Mouse (Mus musculus): Measurements from ENCODE around the gene Tcf20. TPM values are rescaled to one million over a fixed set of nuclear protein-coding genes. Genes with fewer than 3 reads are reported as not detected.
"Not testable (repeated sequence)": the region's sequence is repeated elsewhere in the genome, so short reads cannot be mapped to it uniquely, and the experiment has no call there.

Gene Tcf20
- polyA plus RNA-seq, 1 experiment, result 13.0 TPM

DNA sequence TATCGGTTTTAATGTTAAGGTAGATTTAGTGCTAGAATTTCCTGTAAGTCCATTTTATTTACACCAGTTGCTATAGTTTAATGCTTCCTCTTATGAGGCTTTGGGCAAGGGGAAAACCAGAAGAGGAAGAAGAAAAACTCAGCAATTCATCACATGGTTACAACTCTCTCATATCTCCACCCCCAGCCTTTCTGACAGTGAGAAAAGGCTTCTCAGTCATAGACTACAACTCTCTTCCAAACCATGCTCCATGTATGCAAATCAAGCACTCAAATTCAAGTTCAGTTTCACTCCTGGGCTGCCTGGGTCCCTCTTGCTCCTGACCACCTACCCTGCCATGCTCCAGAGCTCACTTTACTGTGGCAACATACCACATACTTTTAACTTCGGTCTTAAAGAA lies 99.2 kb downstream of the Tcf20 start:
- H3K36me3 ChIP-seq (ENCODE audit: control insufficient read depth, insufficient read depth), result no peaks in the 10 kb centered on the region
- no peaks in the 10 kb centered on the region for H3K27me3 ChIP-seq (ENCODE audit: control insufficient read depth, insufficient read depth, insufficient read length)
- no peak for TF ChIP-seq FOSL1 (IDR thresholded peaks at IDR 0.05; ENCODE audit: insufficient read depth, low read length, poor library complexity, severe bottlenecking)
- TF ChIP-seq CTCF (IDR thresholded peaks at IDR 0.05; ENCODE audit: control insufficient read depth, insufficient read depth, insufficient read length), result no peak
- H3K79me2 ChIP-seq (ENCODE audit: control insufficient read depth, insufficient read depth), result peaks cover 97% of the 10 kb centered on the region
- no peak overlapping the region for H3K4me3 ChIP-seq (ENCODE audit: insufficient read depth, poor library complexity, severe bottlenecking)
- peaks cover 81% of the 10 kb centered on the region for H3K79me3 ChIP-seq (ENCODE audit: low read depth)
- H3ac ChIP-seq (ENCODE audit: control insufficient read depth, insufficient read length, low read depth), result no peak overlapping the region

- H3ac ChIP-seq (ENCODE audit: control insufficient read depth, insufficient read length, low read depth), result no peak overlapping the region
- H3K36me3 ChIP-seq (ENCODE audit: control insufficient read depth, insufficient read depth), result no peaks in the 10 kb centered on the region
- no peak for TF ChIP-seq FOSL1 (IDR thresholded peaks at IDR 0.05; ENCODE audit: insufficient read depth, low read length, poor library complexity, severe bottlenecking)
- no peak for TF ChIP-seq CEBPB (IDR thresholded peaks at IDR 0.05; ENCODE audit: low read depth)
- TF ChIP-seq MYOD1 (IDR thresholded peaks at IDR 0.05; ENCODE audit: control insufficient read depth, insufficient read length, low read depth), result no peak
- TF ChIP-seq MYOG (IDR thresholded peaks at IDR 0.05; ENCODE audit: control insufficient read depth, extremely low read depth, insufficient read length), result no peak
- TF ChIP-seq USF1 (IDR thresholded peaks at IDR 0.05; ENCODE audit: low read depth), result no peak
- TF ChIP-seq CTCF (IDR thresholded peaks at IDR 0.05; ENCODE audit: control insufficient read depth, insufficient read depth, insufficient read length), result no peak
- no peak for TF ChIP-seq MAX (IDR thresholded peaks at IDR 0.05)
- H3K4me3 ChIP-seq (ENCODE audit: insufficient read depth, poor library complexity, severe bottlenecking), result no peak overlapping the region
- H3K79me3 ChIP-seq (ENCODE audit: low read depth), result peaks cover 71% of the 10 kb centered on the region
- no peaks in the 10 kb centered on the region for H3K27me3 ChIP-seq (ENCODE audit: control insufficient read depth, insufficient read depth, insufficient read length)
- peaks cover 93% of the 10 kb centered on the region for H3K79me2 ChIP-seq (ENCODE audit: control insufficient read depth, insufficient read depth)
Measured at GRCm38 (mm10) chr15:82877309-82877708, 110.4 kb downstream of the Tcf20 start.

DNA sequence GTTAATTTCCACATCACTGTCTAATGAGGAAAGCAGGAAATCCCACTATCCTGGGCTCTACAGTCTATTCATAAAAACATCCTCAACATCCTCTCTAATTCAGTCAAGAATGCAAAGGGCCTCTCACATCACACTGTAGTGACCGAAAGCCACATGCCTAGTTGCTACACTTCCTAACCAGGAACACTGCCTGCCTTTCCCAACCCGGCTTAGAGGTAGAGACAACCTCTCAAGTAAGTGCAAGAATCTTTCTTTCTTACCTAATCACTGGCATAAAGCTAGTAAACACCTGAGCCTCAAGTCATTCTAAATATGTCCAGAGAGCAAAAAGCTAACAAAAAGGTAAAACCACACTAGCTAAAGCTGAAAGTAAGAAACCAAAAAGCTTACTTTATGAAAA lies 110.8 kb downstream of the Tcf20 start:
- Histone ChIP-seq H3K36me3 (ENCODE audit: control insufficient read depth, insufficient read depth) (no peaks in the 10 kb centered on the region), H3K4me3 (ENCODE audit: insufficient read depth, poor library complexity, severe bottlenecking) (no peak overlapping the region), H3K27me3 (ENCODE audit: control insufficient read depth, insufficient read depth, insufficient read length) (no peaks in the 10 kb centered on the region), H3K79me3 (ENCODE audit: low read depth) (peaks cover 71% of the 10 kb centered on the region), H3ac (ENCODE audit: control insufficient read depth, insufficient read length, low read depth) (no peak overlapping the region), H3K79me2 (ENCODE audit: control insufficient read depth, insufficient read depth) (peaks cover 93% of the 10 kb centered on the region)
- TF ChIP-seq MYOD1 (IDR thresholded peaks at IDR 0.05; ENCODE audit: control insufficient read depth, insufficient read length, low read depth) (no peak), MYOG (IDR thresholded peaks at IDR 0.05; ENCODE audit: control insufficient read depth, extremely low read depth, insufficient read length) (no peak), USF1 (IDR thresholded peaks at IDR 0.05; ENCODE audit: low read depth) (no peak), CEBPB (IDR thresholded peaks at IDR 0.05; ENCODE audit: low read depth) (no peak), MAX (IDR thresholded peaks at IDR 0.05) (no peak), CTCF (IDR thresholded peaks at IDR 0.05; ENCODE audit: control insufficient read depth, insufficient read depth, insufficient read length) (no peak), FOSL1 (IDR thresholded peaks at IDR 0.05; ENCODE audit: insufficient read depth, low read length, poor library complexity, severe bottlenecking) (no peak)

GRCm38 (mm10) chr15:82872037-82872436 lies 115.6 kb downstream of the Tcf20 start:
- Histone ChIP-seq H3K79me3 (ENCODE audit: low read depth) (peaks cover 80% of the 10 kb centered on the region), H3K4me3 (ENCODE audit: insufficient read depth, poor library complexity, severe bottlenecking) (no peak overlapping the region), H3K36me3 (ENCODE audit: control insufficient read depth, insufficient read depth) (peaks cover 4% of the 10 kb centered on the region), H3ac (ENCODE audit: control insufficient read depth, insufficient read length, low read depth) (no peak overlapping the region), H3K79me2 (ENCODE audit: control insufficient read depth, insufficient read depth) (peaks cover 99% of the 10 kb centered on the region), H3K27me3 (ENCODE audit: control insufficient read depth, insufficient read depth, insufficient read length) (no peaks in the 10 kb centered on the region)
- TF ChIP-seq USF1 (IDR thresholded peaks at IDR 0.05; ENCODE audit: low read depth) (no peak), MYOG (IDR thresholded peaks at IDR 0.05; ENCODE audit: control insufficient read depth, extremely low read depth, insufficient read length) (no peak), MAX (IDR thresholded peaks at IDR 0.05) (no peak), MYOD1 (IDR thresholded peaks at IDR 0.05; ENCODE audit: control insufficient read depth, insufficient read length, low read depth) (no peak), CEBPB (IDR thresholded peaks at IDR 0.05; ENCODE audit: low read depth) (no peak), CTCF (IDR thresholded peaks at IDR 0.05; ENCODE audit: control insufficient read depth, insufficient read depth, insufficient read length) (no peak), FOSL1 (IDR thresholded peaks at IDR 0.05; ENCODE audit: insufficient read depth, low read length, poor library complexity, severe bottlenecking) (no peak)

GRCm38 (mm10) chr15:82866286-82866685 lies 121.4 kb downstream of the Tcf20 start:
- H3K79me2 ChIP-seq (ENCODE audit: control insufficient read depth, insufficient read depth), result peaks cover 99% of the 10 kb centered on the region
- peaks cover 76% of the 10 kb centered on the region for H3K79me3 ChIP-seq (ENCODE audit: low read depth)
- H3K4me3 ChIP-seq (ENCODE audit: insufficient read depth, poor library complexity, severe bottlenecking); H3ac ChIP-seq (ENCODE audit: control insufficient read depth, insufficient read length, low read depth); H3K36me3 ChIP-seq (ENCODE audit: control insufficient read depth, insufficient read depth); H3K27me3 ChIP-seq (ENCODE audit: control insufficient read depth, insufficient read depth, insufficient read length): not testable (repeated sequence)

DNA sequence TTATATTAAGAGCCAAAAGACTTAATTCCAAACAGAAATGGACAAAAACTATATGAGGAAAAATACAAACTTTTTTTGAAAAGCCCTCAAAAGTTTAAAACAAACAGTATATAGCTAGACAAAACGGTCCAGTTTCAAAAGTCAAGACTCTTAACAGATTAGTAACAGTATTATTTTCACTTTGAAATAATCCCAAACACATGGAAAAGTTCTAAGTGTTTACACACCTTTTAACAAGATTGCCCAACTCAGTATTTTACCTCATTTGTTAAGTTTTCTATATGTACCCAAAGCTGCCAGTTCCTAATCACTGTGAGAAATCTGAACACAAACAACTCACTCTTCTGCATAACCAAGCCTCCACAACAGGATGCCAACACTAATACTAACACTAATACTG lies 124.0 kb downstream of the Tcf20 start:
- Histone ChIP-seq H3K36me3 (ENCODE audit: control insufficient read depth, insufficient read depth) (peaks cover 4% of the 10 kb centered on the region), H3ac (ENCODE audit: control insufficient read depth, insufficient read length, low read depth) (no peak overlapping the region), H3K4me3 (ENCODE audit: insufficient read depth, poor library complexity, severe bottlenecking) (no peak overlapping the region), H3K79me2 (ENCODE audit: control insufficient read depth, insufficient read depth) (peaks cover 99% of the 10 kb centered on the region), H3K27me3 (ENCODE audit: control insufficient read depth, insufficient read depth, insufficient read length) (no peaks in the 10 kb centered on the region), H3K79me3 (ENCODE audit: low read depth) (peaks cover 74% of the 10 kb centered on the region)
- no peak for TF ChIP-seq USF1 (IDR thresholded peaks at IDR 0.05; ENCODE audit: low read depth)
- no peak for TF ChIP-seq CEBPB (IDR thresholded peaks at IDR 0.05; ENCODE audit: low read depth)
- TF ChIP-seq MYOD1 (IDR thresholded peaks at IDR 0.05; ENCODE audit: control insufficient read depth, insufficient read length, low read depth), result no peak
